Mouse (Mus musculus): ENCODE measurements around the gene Rhbdd3. TPM values are rescaled to one million over a fixed set of nuclear protein-coding genes. Genes with fewer than 3 reads are reported as not detected.
"Not testable (repeated sequence)": the region's sequence is repeated elsewhere in the genome, so short reads cannot be mapped to it uniquely, and the experiment has no call there.

Gene Rhbdd3
- polyA plus RNA-seq, 1 experiment from 2014 or later, result 17.1 TPM

DNA sequence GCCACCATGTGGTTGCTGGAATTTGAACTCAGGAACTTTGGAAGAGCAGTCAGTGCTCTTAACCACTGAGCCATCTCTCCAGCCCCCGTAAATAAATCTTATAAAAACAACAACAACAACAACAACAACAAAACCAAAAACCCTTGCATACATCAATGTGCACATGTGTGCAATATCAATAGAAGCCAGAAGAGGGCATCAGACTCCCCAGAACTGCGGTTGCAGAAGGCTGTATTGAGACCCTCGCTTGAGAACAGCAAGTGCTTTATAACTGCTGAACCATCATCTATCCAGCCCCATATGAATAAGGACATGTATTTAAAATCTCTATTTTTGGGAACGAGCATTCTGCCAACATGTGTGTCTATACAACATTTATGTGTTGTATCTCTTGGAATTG, 23.8 kb upstream of the Rhbdd3 start:
- Histone ChIP-seq H3K4me1 (replicated peaks; ENCODE audit: control insufficient read depth, insufficient read depth, low read length) (no peaks in the 10 kb centered on the region), H3K36me3 (ENCODE audit: control insufficient read depth, insufficient read depth) (peaks cover 75% of the 10 kb centered on the region), H3K4me2 (replicated peaks; ENCODE audit: low read depth) (no peak overlapping the region), H3K9ac (ENCODE audit: low read depth, low read length) (no peak overlapping the region), H3K9me3 (ENCODE audit: control insufficient read depth) (no peaks in the 10 kb centered on the region), H3K4me3 (ENCODE audit: low read depth, low read length) (no peak overlapping the region), H3K27ac (ENCODE audit: low read depth, low read length) (no peak overlapping the region), H3K27me3 (replicated peaks; ENCODE audit: control insufficient read depth, insufficient read depth, low read length) (no peaks in the 10 kb centered on the region)
- WGBS, result 65% methylated on average over 4 of the region's 4 CpGs
- TF ChIP-seq CTCF (IDR thresholded peaks at IDR 0.05; ENCODE audit: low read depth), result peak; percentile 70
- ATAC-seq, result no peak

DNA sequence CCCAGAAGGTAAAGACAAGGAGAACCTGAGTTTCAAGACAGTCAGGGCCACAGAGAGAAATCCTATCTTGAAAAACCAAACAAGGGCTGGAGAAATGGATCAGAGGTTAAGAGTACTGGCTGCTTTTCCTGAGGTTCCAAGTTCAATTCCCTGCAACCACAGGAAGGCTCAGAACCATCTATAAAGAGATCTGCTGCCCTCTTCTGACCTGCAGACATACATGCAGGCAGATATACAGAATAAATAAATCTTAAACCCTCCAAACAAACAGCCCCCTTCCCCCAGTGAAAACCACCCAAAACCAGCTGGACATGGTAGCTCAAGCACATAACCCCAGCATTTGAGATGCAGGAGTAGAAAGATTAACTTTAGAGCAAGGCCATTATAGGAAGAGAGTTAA, 23.0 kb upstream of the Rhbdd3 start:
- no peak for ATAC-seq
- peak; percentile 42 for TF ChIP-seq CTCF (IDR thresholded peaks at IDR 0.05; ENCODE audit: low read depth)

GRCm38 (mm10) chr11:5076843-5077242, 21.9 kb upstream of the Rhbdd3 start:
- peak; percentile 53 for ATAC-seq
- not testable (repeated sequence) for H3K27me3 ChIP-seq (replicated peaks; ENCODE audit: control insufficient read depth, insufficient read depth, low read length); H3K27ac ChIP-seq (ENCODE audit: low read depth, low read length); H3K9ac ChIP-seq (ENCODE audit: low read depth, low read length); H3K4me3 ChIP-seq (ENCODE audit: low read depth, low read length); H3K4me2 ChIP-seq (replicated peaks; ENCODE audit: low read depth); H3K4me1 ChIP-seq (replicated peaks; ENCODE audit: control insufficient read depth, insufficient read depth, low read length); H3K9me3 ChIP-seq (ENCODE audit: control insufficient read depth)
- WGBS, result 54% methylated on average over 4 of the region's 5 CpGs
- H3K36me3 ChIP-seq (ENCODE audit: control insufficient read depth, insufficient read depth), result peaks cover 64% of the 10 kb centered on the region

More for the DNA sequence above, 23.0 kb upstream of the Rhbdd3 start:
- peaks cover 74% of the 10 kb centered on the region for H3K36me3 ChIP-seq (ENCODE audit: control insufficient read depth, insufficient read depth)
- H3K4me3 ChIP-seq (ENCODE audit: low read depth, low read length), result no peak overlapping the region
- H3K4me2 ChIP-seq (replicated peaks; ENCODE audit: low read depth), result no peak overlapping the region
- H3K9ac ChIP-seq (ENCODE audit: low read depth, low read length), result no peak overlapping the region
- H3K9me3 ChIP-seq (ENCODE audit: control insufficient read depth), result no peaks in the 10 kb centered on the region
- H3K4me1 ChIP-seq (replicated peaks; ENCODE audit: control insufficient read depth, insufficient read depth, low read length), result no peaks in the 10 kb centered on the region
- H3K27ac ChIP-seq (ENCODE audit: low read depth, low read length), result no peak overlapping the region
- H3K27me3 ChIP-seq (replicated peaks; ENCODE audit: control insufficient read depth, insufficient read depth, low read length), result no peaks in the 10 kb centered on the region

DNA sequence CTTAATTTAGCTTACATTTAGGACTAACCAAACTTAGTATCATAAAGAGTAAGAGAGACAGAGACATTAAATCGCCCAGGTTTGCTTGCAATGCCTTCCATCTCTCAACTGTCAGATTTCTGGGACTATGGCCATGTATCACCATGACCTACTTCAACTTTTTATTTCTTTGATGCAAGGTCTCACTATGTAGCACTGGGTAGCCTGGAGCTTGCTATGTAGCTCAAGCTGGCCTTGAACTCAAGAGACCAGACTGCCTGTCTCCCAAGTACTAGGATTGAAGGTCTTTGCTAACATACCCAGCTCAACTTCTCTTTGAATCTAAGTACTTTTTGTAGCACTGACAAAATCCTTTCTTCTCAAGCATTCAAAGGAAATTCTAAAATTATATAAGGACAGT, 9.6 kb upstream of the Rhbdd3 start:
- Histone ChIP-seq H3K9me3 (ENCODE audit: control insufficient read depth) (no peaks in the 10 kb centered on the region), H3K4me1 (replicated peaks; ENCODE audit: control insufficient read depth, insufficient read depth, low read length) (no peaks in the 10 kb centered on the region), H3K36me3 (ENCODE audit: control insufficient read depth, insufficient read depth) (peaks cover 76% of the 10 kb centered on the region), H3K27me3 (replicated peaks; ENCODE audit: control insufficient read depth, insufficient read depth, low read length) (no peaks in the 10 kb centered on the region), H3K27ac (ENCODE audit: low read depth, low read length) (no peak overlapping the region), H3K4me2 (replicated peaks; ENCODE audit: low read depth) (no peak overlapping the region), H3K4me3 (ENCODE audit: low read depth, low read length) (no peak overlapping the region), H3K9ac (ENCODE audit: low read depth, low read length) (no peak overlapping the region)
- TF ChIP-seq CTCF (IDR thresholded peaks at IDR 0.05; ENCODE audit: low read depth), result no peak
- 93% methylated on average over 1 of the region's 1 CpGs for WGBS
- no peak for ATAC-seq

DNA sequence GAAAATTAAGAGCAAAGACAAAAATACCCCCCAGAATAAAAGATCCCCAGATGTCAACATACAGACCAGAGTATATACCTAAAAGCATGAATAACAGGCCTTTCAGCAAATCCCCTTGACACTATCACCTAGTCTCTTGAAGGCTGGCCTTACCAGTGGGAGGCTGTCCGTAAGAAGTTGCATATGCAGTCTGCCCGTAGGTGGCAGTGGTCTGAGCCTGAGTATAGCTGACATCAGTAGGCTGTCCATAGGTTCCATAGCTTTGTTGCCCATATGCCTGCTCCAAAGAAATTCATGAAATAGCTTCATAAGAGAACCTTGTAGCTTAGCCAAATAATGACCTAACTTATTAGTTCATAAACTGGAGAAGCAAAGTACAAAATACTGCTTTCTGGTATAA, 7.0 kb upstream of the Rhbdd3 start:
- Histone ChIP-seq H3K4me1 (replicated peaks; ENCODE audit: control insufficient read depth, insufficient read depth, low read length) (no peaks in the 10 kb centered on the region), H3K27ac (ENCODE audit: low read depth, low read length) (no peak overlapping the region), H3K9ac (ENCODE audit: low read depth, low read length) (no peak overlapping the region), H3K27me3 (replicated peaks; ENCODE audit: control insufficient read depth, insufficient read depth, low read length) (no peaks in the 10 kb centered on the region), H3K4me3 (ENCODE audit: low read depth, low read length) (no peak overlapping the region), H3K4me2 (replicated peaks; ENCODE audit: low read depth) (no peak overlapping the region), H3K9me3 (ENCODE audit: control insufficient read depth) (no peaks in the 10 kb centered on the region), H3K36me3 (ENCODE audit: control insufficient read depth, insufficient read depth) (peaks cover 51% of the 10 kb centered on the region)
- 25% methylated on average over 2 of the region's 2 CpGs for WGBS
- TF ChIP-seq CTCF (IDR thresholded peaks at IDR 0.05; ENCODE audit: low read depth), result peak; percentile 65
- ATAC-seq, result no peak

DNA sequence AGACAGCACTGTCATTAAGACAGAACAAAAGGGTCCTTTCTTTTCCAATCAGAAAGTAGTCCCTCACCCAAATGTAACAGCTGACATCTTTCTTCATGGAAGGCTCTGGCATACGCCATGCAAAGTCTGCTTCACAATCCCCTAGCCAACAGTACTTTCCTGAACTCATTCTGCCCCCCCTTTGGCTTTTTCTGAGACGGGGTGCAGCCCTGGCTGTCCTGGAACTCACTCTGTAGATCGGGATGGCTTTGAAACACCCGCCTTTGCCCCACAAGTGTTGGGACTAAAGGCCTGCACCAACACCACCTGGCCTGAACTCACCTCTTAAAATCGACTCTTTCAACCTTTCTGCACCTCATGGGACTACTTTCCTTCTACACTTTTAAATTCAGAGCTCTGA, 2.8 kb upstream of the Rhbdd3 start:
- peaks cover 13% of the 10 kb centered on the region for H3K36me3 ChIP-seq (ENCODE audit: control insufficient read depth, insufficient read depth)
- H3K9me3 ChIP-seq (ENCODE audit: control insufficient read depth), result no peaks in the 10 kb centered on the region
- H3K4me3 ChIP-seq (ENCODE audit: low read depth, low read length), result no peak overlapping the region
- H3K4me1 ChIP-seq (replicated peaks; ENCODE audit: control insufficient read depth, insufficient read depth, low read length), result peaks cover 5% of the 10 kb centered on the region; the same call in 1 of the 2 replicates
- WGBS, result 61% methylated on average over 5 of the region's 5 CpGs
- H3K4me2 ChIP-seq (replicated peaks; ENCODE audit: low read depth), result no peak overlapping the region
- H3K27me3 ChIP-seq (replicated peaks; ENCODE audit: control insufficient read depth, insufficient read depth, low read length), result no peaks in the 10 kb centered on the region
- no peak overlapping the region for H3K9ac ChIP-seq (ENCODE audit: low read depth, low read length)
- no peak overlapping the region for H3K27ac ChIP-seq (ENCODE audit: low read depth, low read length)
- no peak for TF ChIP-seq CTCF (IDR thresholded peaks at IDR 0.05; ENCODE audit: low read depth)
- no peak for ATAC-seq

DNA sequence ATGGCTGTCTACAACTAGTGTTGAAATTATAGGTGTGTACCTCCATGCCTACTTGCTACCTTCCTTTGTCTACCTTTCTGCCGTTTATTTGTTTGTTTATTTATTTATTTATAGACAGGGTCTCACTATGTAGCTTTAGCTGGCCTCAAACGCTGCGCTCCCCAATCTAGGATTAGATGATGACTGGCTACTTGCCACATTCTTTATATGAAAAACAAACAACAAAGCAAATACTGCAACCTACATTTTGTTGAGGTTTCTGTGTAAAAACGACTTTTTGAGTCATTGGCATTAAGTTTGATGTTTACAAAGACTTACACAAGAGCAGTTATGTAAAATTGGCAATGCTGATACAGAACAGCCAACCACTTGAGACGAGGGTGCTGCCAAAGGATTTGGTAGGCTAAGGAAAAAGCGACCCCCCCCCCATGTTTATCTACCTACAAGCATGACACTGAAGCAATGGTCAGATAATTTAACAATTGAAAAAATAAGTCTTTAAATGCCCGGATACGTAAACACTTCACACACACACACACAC, 2.2 kb upstream of the Rhbdd3 start:
- ATAC-seq, result no peak

More for the DNA sequence above, 2.2 kb upstream of the Rhbdd3 start:
- TF ChIP-seq CTCF (IDR thresholded peaks at IDR 0.05; ENCODE audit: low read depth), result no peak
- Histone ChIP-seq H3K4me2 (replicated peaks; ENCODE audit: low read depth) (peak overlapping the region; percentile 81), H3K27me3 (replicated peaks; ENCODE audit: control insufficient read depth, insufficient read depth, low read length) (no peaks in the 10 kb centered on the region), H3K4me1 (replicated peaks; ENCODE audit: control insufficient read depth, insufficient read depth, low read length) (peaks cover 5% of the 10 kb centered on the region; the same call in 1 of the 2 replicates), H3K36me3 (ENCODE audit: control insufficient read depth, insufficient read depth) (peaks cover 7% of the 10 kb centered on the region), H3K4me3 (ENCODE audit: low read depth, low read length) (peak overlapping the region; percentile 98; the same call in 1 of the 2 replicates), H3K9ac (ENCODE audit: low read depth, low read length) (no peak overlapping the region), H3K27ac (ENCODE audit: low read depth, low read length) (no peak overlapping the region), H3K9me3 (ENCODE audit: control insufficient read depth) (no peaks in the 10 kb centered on the region)
- WGBS, result 35% methylated on average over 8 of the region's 8 CpGs
